Mouse (Mus musculus): ENCODE data around the gene Gm28557.

DNA sequence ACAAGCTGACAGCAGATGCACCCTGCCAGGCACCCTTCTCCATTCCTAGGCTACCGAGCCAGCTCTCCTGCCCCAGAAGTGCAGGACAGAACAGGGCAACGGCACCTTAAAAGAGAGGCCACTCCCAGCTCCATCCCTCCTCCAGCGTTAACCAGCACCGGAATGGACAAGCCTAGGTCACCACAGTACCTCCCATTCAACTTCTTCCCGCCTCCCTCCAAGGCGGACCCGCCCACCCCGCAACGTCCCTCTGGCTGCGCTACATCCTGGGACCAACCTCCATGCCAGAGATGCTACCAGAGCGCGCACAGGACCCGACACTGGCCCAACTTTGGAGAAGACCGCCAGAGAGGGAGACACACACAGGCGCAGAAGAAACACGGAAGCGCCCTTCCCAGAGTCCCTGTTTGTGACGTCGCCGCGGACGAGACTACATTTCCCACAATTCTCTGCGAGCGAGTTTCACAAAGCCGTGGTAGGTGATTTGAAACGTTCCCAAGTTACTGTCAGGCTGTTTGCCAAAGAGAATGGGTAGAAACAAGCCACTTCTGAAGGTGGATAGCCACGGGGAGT, 47.5 kb downstream of the Gm28557 start, which contains the start of gene Zfp712:
- TF ChIP-seq GATA1 (IDR thresholded peaks at IDR 0.05; ENCODE audit: borderline replicate concordance, low read length) (no peak), FLI1 (IDR thresholded peaks at IDR 0.05; ENCODE audit: low read length) (no peak)
